Mouse (Mus musculus) forebrain, embryonic 14.5 days (tissue): Measurements from ENCODE around the gene Hist1h2bf. TPM values are rescaled to one million over a fixed set of nuclear protein-coding genes. Genes with fewer than 3 reads are reported as not detected.
"Not testable (repeated sequence)": the region's sequence is repeated elsewhere in the genome, so short reads cannot be mapped to it uniquely, and the experiment has no call there.

Source experiments
- ATAC-seq: fragments of 200-750 bp; cut with Nextera tagmentation; 2 replicates; pipeline ENCODE4 v1.8.0; 2017; ENCODE audit warnings: mild to moderate bottlenecking, moderate library complexity
- DNase-seq: peaks from one replicate; pipeline ENCODE4 v3.0.0-alpha.2; 2015; ENCODE audit warnings: low spot score
- H3K27ac ChIP-seq: fragments of 300-500 bp; sonication (generic); 2 replicates; pipeline ENCODE4 v1.5.1; 2014; ENCODE audit warnings: low read depth, mild to moderate bottlenecking, control low read depth, low read length, moderate library complexity
- H3K27me3 ChIP-seq: fragments of 300-500 bp; sonication (generic); replicated peaks from 2 replicates; pipeline ENCODE4 v1.6.1; 2014; ENCODE audit warnings: low read length, control low read depth, mixed read lengths; ENCODE audit not compliant: control insufficient read depth, insufficient read depth
- H3K36me3 ChIP-seq: fragments of 300-500 bp; sonication (generic); 2 replicates; pipeline ENCODE4 v1.6.1; 2014; ENCODE audit warnings: low read length, control low read depth; ENCODE audit not compliant: control insufficient read depth, insufficient read depth
- H3K4me1 ChIP-seq: fragments of 300-500 bp; sonication (generic); 2 replicates; pipeline ENCODE4 v1.6.1; 2014; ENCODE audit warnings: antibody characterized with exemption, low read length, control low read depth; ENCODE audit not compliant: control insufficient read depth, insufficient read depth
- H3K4me2 ChIP-seq: fragments of 300-500 bp; sonication (generic); 2 replicates; pipeline ENCODE4 v1.6.1; 2014; ENCODE audit warnings: mild to moderate bottlenecking, control low read depth, low read length
- H3K4me3 ChIP-seq: fragments of 300-500 bp; sonication (generic); 2 replicates; pipeline ENCODE4 v1.5.1; 2014; ENCODE audit warnings: low read depth, low read length, control low read depth
- H3K9ac ChIP-seq: fragments of 300-500 bp; sonication (generic); 2 replicates; pipeline ENCODE4 v1.6.1; 2014; ENCODE audit warnings: mild to moderate bottlenecking, low read length, control low read depth, moderate library complexity
- H3K9me3 ChIP-seq: fragments of 300-500 bp; sonication (generic); replicated peaks from 2 replicates; pipeline ENCODE4 v1.6.1; 2016; ENCODE audit warnings: low read length, control low read depth, mixed read lengths; ENCODE audit not compliant: control insufficient read depth
- WGBS: fragments of 180-500 bp; shearing (Covaris S2); extraction: QIAGEN DNeasy Blood & Tissue Kit; methylation state at CpG from one replicate; pipeline ENCODE4 v1.1.7; 2014; 5-methylcytosine and 5-hydroxymethylcytosine counted together
- polyA plus RNA-seq: library from polyadenylated mRNA; unstranded; fragments of >200 nt; fragmentation: Nextera tagmentation; extraction: Ambion mirVana; gene quantifications from 2 replicates; pipeline ENCODE4 v1.2.1, GENCODE M21; 2014

The Hist1h2bf gene
- polyA plus RNA-seq, 1 experiment from 2014 or later = 3.9 TPM

GRCm38 (mm10) chr13:23535137-23536075, 38.6 kb downstream of the Hist1h2bf start, which contains the start of gene Hist1h3g:
TSS of gene Hist1h3g (plus strand) at chr13:23535422.
- Histone ChIP-seq H3K4me3 (peak within 1 kb of the TSS; percentile 43), H3K4me2 (peak within 1 kb of the TSS; percentile 59), H3K9ac (peak within 1 kb of the TSS; percentile 68), H3K4me1 (peaks cover 23% of the 10 kb centered on the region), H3K27ac (peak within 1 kb of the TSS; percentile 95)
- WGBS = 0% methylated on average over 35 of the region's 62 CpGs
- H3K9me3 ChIP-seq, H3K27me3 ChIP-seq, H3K36me3 ChIP-seq: not testable (repeated sequence)
- ATAC-seq (peak; percentile 87), DNase-seq (peak; percentile 99)

- ATAC-seq = no peak
- under 1% methylated on average over 15 of the region's 15 CpGs for WGBS
These were observed 39.4 kb downstream of the Hist1h2bf start for GRCm38 (mm10) chr13:23534368-23535131.

GRCm38 (mm10) chr13:23533560-23534367, 40.2 kb downstream of the Hist1h2bf start, which contains the start of gene Hist1h2af:
TSS of gene Hist1h2af (plus strand) at chr13:23533906.
- Histone ChIP-seq H3K27ac (peak within 1 kb of the TSS; percentile 95), H3K4me3 (peak within 1 kb of the TSS; percentile 43), H3K4me2 (peak within 1 kb of the TSS; percentile 59), H3K9ac (peak within 1 kb of the TSS; percentile 78), H3K4me1 (peaks cover 29% of the 10 kb centered on the region)
- WGBS = under 1% methylated on average over 25 of the region's 53 CpGs
- not testable (repeated sequence) for H3K27me3 ChIP-seq, H3K36me3 ChIP-seq, H3K9me3 ChIP-seq
- peak; percentile 98 for DNase-seq
- peak; percentile 43 for ATAC-seq

More at GRCm38 (mm10) chr13:23534368-23535131, 39.4 kb downstream of the Hist1h2bf start:
- Histone ChIP-seq H3K27ac (peak overlapping the region; percentile 95), H3K4me1 (peaks cover 26% of the 10 kb centered on the region), H3K36me3 (no peaks in the 10 kb centered on the region), H3K9me3 (no peaks in the 10 kb centered on the region), H3K27me3 (no peaks in the 10 kb centered on the region), H3K9ac (peak overlapping the region; percentile 60), H3K4me2 (peak overlapping the region; percentile 59), H3K4me3 (peak overlapping the region; percentile 43)
- DNase-seq = no peak

- Histone ChIP-seq H3K27me3 (no peaks in the 10 kb centered on the region), H3K4me3 (peak overlapping the region; percentile 43), H3K4me1 (peaks cover 29% of the 10 kb centered on the region), H3K9me3 (no peaks in the 10 kb centered on the region), H3K36me3 (no peaks in the 10 kb centered on the region), H3K27ac (peak overlapping the region; percentile 95), H3K9ac (peak overlapping the region; percentile 78), H3K4me2 (peak overlapping the region; percentile 59)
- DNase-seq (no peak), ATAC-seq (no peak)
- 13% methylated on average over 9 of the region's 9 CpGs for WGBS
These were observed 41.5 kb downstream of the Hist1h2bf start for GRCm38 (mm10) chr13:23532262-23533075.

GRCm38 (mm10) chr13:23530901-23531875, 42.8 kb downstream of the Hist1h2bf start, which contains the start of gene Hist1h4h:
TSS of gene Hist1h4h (plus strand) at chr13:23531050.
- Histone ChIP-seq H3K27ac (peak within 1 kb of the TSS; percentile 95), H3K36me3 (no peaks in the 10 kb centered on the region), H3K4me1 (peaks cover 23% of the 10 kb centered on the region), H3K9ac (peak within 1 kb of the TSS; percentile 78), H3K4me3 (peak within 1 kb of the TSS; percentile 43), H3K27me3 (no peaks in the 10 kb centered on the region), H3K4me2 (peak within 1 kb of the TSS; percentile 59), H3K9me3 (no peaks in the 10 kb centered on the region)
- under 1% methylated on average over 48 of the region's 70 CpGs for WGBS
- DNase-seq = peak; percentile 99
- peak; percentile 80 for ATAC-seq

- ATAC-seq (no peak), DNase-seq (peak; percentile 75)
- H3K4me3 ChIP-seq = peak overlapping the region; percentile 43
- peak overlapping the region; percentile 95 for H3K27ac ChIP-seq
- peaks cover 22% of the 10 kb centered on the region for H3K4me1 ChIP-seq
- under 1% methylated on average over 20 of the region's 20 CpGs for WGBS
- H3K36me3 ChIP-seq = no peaks in the 10 kb centered on the region
- H3K27me3 ChIP-seq = no peaks in the 10 kb centered on the region
- peak overlapping the region; percentile 78 for H3K9ac ChIP-seq
- peak overlapping the region; percentile 59 for H3K4me2 ChIP-seq
- no peaks in the 10 kb centered on the region for H3K9me3 ChIP-seq
These were observed 43.7 kb downstream of the Hist1h2bf start for GRCm38 (mm10) chr13:23530181-23530900.
